Mouse (Mus musculus) stomach, embryonic 16.5 days (tissue): ENCODE results near the gene Olfr1329. TPM values are rescaled to one million over a fixed set of nuclear protein-coding genes. Genes with fewer than 3 reads are reported as not detected.
"Not testable (repeated sequence)": the region's sequence is repeated elsewhere in the genome, so short reads cannot be mapped to it uniquely, and the experiment has no call there.

ENCODE experiments used
- ATAC-seq: fragments of 200-750 bp; cut with Nextera tagmentation; 2 replicates; pipeline ENCODE4 v1.8.0; 2017; ENCODE audit warnings: moderate number of reproducible peaks, moderate TSS enrichment; ENCODE audit not compliant: insufficient read depth, low FRiP score
- H3K27ac ChIP-seq: fragments of 300-500 bp; sonication (generic); 2 replicates; pipeline ENCODE4 v1.5.1; 2014; ENCODE audit warnings: low read length
- H3K27me3 ChIP-seq: fragments of 300-500 bp; sonication (generic); 2 replicates; pipeline ENCODE4 v1.6.1; 2014; ENCODE audit warnings: low read length, control low read depth, mixed read lengths; ENCODE audit not compliant: control insufficient read depth, insufficient read depth
- H3K36me3 ChIP-seq: fragments of 300-500 bp; sonication (generic); 2 replicates; pipeline ENCODE4 v1.6.1; 2014; ENCODE audit warnings: low read length; ENCODE audit not compliant: control insufficient read depth, insufficient read depth
- H3K4me1 ChIP-seq: fragments of 300-500 bp; sonication (generic); 2 replicates; pipeline ENCODE4 v1.6.1; 2014; ENCODE audit warnings: low read length, control low read depth, mixed read lengths; ENCODE audit not compliant: control insufficient read depth, insufficient read depth
- H3K4me2 ChIP-seq: fragments of 300-500 bp; sonication (generic); 2 replicates; pipeline ENCODE4 v1.6.1; 2014; ENCODE audit warnings: low read depth, low read length, mixed read lengths
- H3K4me3 ChIP-seq: fragments of 300-500 bp; sonication (generic); replicated peaks from 2 replicates; pipeline ENCODE4 v1.5.1; 2014; ENCODE audit warnings: mild to moderate bottlenecking, low read length
- H3K9ac ChIP-seq: fragments of 300-500 bp; sonication (generic); 2 replicates; pipeline ENCODE4 v1.6.1; 2014; ENCODE audit warnings: low read length
- H3K9me3 ChIP-seq: fragments of 300-500 bp; sonication (generic); replicated peaks from 2 replicates; pipeline ENCODE4 v1.6.1; 2016; ENCODE audit warnings: low read length, control low read depth; ENCODE audit not compliant: control insufficient read depth
- WGBS: fragments of 180-500 bp; shearing (Covaris S2); extraction: QIAGEN DNeasy Blood & Tissue Kit; methylation state at CpG from one replicate; pipeline ENCODE4 v1.1.7; 2014; 5-methylcytosine and 5-hydroxymethylcytosine counted together
- polyA plus RNA-seq: library from polyadenylated mRNA; unstranded; fragments of >200 nt; fragmentation: Nextera tagmentation; extraction: Ambion mirVana; gene quantifications from 2 replicates; pipeline ENCODE4 v1.2.1, GENCODE M21; 2015

Gene Olfr1329
- not detected in 2 replicates for polyA plus RNA-seq

DNA sequence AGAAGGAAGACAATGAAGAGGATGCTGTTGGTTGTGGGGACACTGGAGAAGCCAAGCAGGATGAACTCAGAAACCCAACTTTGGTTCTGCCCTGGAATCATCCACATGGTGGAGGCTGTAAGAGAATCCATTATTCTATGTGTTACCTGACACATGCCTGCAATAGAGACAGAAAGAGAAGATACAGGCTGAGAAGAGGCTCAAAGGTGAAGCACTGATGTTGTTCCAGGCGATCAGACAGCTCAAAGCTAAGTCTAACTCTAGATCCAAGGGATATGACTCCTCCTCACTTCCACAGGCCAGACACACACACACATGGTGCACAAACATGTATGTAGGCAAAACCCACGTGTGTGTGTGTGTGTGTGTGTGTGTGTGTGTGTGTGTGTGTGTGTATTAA, at the start of gene Olfr1329:
TSS of gene Olfr1329 (minus strand) at position 101 of the 400 bp plus-strand sequence.
- H3K4me1 ChIP-seq, H3K27ac ChIP-seq, H3K4me3 ChIP-seq, H3K27me3 ChIP-seq, H3K9me3 ChIP-seq, H3K9ac ChIP-seq, ATAC-seq, H3K4me2 ChIP-seq, H3K36me3 ChIP-seq: not testable (repeated sequence)
- WGBS = 46% methylated on average over 2 of the region's 2 CpGs

DNA sequence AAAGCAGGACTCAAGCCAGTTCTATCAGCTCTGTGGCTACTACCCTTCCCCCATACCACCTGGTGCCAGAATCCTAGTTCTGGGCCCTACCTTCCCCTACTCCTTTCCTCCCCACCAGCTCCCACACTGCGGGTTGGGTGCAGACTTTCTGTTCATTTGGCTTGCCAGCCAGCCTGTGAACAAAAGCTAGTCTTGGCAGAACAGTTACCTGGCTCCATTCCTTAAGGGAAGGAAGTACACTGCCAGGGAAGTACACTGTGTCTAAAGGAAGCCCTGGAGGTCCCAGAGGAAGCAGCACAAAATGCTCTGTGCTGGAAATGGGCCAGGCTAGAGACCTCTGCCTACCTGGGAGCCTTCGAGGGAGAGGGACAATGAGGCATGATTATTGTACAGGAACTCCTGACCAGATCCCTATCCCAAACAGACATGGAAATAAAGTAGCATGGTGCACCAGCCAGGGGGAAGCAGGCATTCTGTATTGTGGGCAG, 43.9 kb upstream of the Olfr1329 start, which contains the start of gene Lao1:
TSS of gene Lao1 (plus strand) at position 438 of the 488 bp plus-strand sequence.
- 89% methylated on average over 2 of the region's 2 CpGs for WGBS
- ATAC-seq = no peak

DNA sequence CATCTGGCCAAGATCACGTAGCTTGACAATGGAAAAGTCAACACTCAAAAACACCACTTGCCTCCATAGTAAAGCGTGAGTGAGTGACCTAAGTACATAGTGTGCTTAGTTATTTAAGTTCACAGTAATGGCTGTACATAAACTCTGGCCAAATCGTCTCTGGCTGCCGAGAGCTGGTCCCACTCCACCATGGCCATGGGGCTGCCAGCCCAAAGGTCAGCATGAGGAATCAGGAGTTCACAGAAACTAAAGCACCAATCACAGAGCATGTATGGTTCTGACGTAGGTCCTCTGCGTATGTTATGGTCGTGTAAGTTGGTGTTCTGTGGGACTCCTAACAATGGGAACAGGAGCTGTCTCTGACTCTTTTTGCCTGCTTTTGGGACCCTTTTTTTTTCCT, 41.5 kb upstream of the Olfr1329 start:
- no peak for ATAC-seq

More for the DNA sequence above, 43.9 kb upstream of the Olfr1329 start, which contains the start of gene Lao1:
- no peaks in the 10 kb centered on the region for H3K27me3 ChIP-seq
- H3K27ac ChIP-seq = no peak within 1 kb of the TSS
- H3K4me1 ChIP-seq = no peaks in the 10 kb centered on the region
- H3K4me3 ChIP-seq = no peak within 1 kb of the TSS
- H3K4me2 ChIP-seq = no peak within 1 kb of the TSS
- H3K36me3 ChIP-seq = no peaks in the 10 kb centered on the region
- H3K9me3 ChIP-seq = no peaks in the 10 kb centered on the region
- no peak within 1 kb of the TSS for H3K9ac ChIP-seq

DNA sequence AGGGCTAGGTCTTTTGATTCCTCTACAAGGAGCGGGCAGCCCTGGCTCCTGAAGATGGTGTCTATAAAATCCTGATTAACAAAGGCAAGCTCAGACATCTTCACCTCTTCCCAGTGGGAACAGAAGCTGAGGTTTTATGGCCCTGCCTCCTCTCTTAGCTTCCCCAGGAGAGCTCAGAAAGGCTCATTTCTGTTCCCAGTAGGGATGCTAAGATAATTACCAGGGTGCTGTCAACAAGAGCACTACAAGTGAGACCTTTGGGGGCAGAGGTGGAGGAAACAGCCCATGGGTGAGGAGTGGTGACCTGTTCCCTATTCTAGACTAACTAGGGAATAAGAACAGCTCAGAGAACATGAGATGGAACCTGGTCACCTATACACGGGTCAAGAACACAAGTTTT, 21.2 kb upstream of the Olfr1329 start, which contains the start of gene Olfr1328:
TSS of gene Olfr1328 (minus strand) at position 101 of the 400 bp plus-strand sequence.
- Histone ChIP-seq H3K27ac (no peak within 1 kb of the TSS), H3K27me3 (no peaks in the 10 kb centered on the region), H3K9ac (no peak within 1 kb of the TSS), H3K4me2 (no peak within 1 kb of the TSS), H3K9me3 (no peaks in the 10 kb centered on the region), H3K4me3 (no peak within 1 kb of the TSS), H3K36me3 (no peaks in the 10 kb centered on the region), H3K4me1 (no peaks in the 10 kb centered on the region)
- WGBS = 72% methylated on average over 2 of the region's 2 CpGs
- ATAC-seq = no peak

More for the DNA sequence above, 41.5 kb upstream of the Olfr1329 start:
- H3K36me3 ChIP-seq = no peaks in the 10 kb centered on the region
- no peaks in the 10 kb centered on the region for H3K27me3 ChIP-seq
- H3K4me3 ChIP-seq = no peak overlapping the region
- no peaks in the 10 kb centered on the region for H3K4me1 ChIP-seq
- H3K9ac ChIP-seq = no peak overlapping the region
- H3K9me3 ChIP-seq = no peaks in the 10 kb centered on the region
- H3K4me2 ChIP-seq = no peak overlapping the region
- 74% methylated on average over 7 of the region's 7 CpGs for WGBS
- H3K27ac ChIP-seq = no peak overlapping the region

DNA sequence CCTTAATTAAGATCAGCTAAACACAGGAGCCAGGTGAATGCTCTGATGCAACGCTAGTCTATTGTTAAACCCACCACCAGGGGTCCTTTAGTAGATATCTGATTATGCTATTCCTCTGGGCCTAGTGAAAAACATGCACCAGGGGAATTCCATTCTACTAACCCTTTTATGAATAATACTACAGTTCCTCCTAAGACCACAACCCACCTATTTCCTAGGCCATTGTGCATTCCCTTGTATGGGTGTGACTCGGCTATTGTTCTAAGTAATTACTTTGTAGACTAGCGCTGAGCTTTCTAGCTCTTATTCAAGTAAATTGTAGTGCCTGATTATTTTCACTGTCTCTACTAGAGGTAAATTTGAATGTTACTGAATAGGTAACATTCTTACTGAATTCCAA, 14.1 kb upstream of the Olfr1329 start:
- WGBS = 73% methylated on average over 3 of the region's 3 CpGs
- H3K9me3 ChIP-seq, H3K27ac ChIP-seq, H3K4me2 ChIP-seq, H3K36me3 ChIP-seq, H3K9ac ChIP-seq, H3K27me3 ChIP-seq, H3K4me3 ChIP-seq, ATAC-seq, H3K4me1 ChIP-seq: not testable (repeated sequence)

DNA sequence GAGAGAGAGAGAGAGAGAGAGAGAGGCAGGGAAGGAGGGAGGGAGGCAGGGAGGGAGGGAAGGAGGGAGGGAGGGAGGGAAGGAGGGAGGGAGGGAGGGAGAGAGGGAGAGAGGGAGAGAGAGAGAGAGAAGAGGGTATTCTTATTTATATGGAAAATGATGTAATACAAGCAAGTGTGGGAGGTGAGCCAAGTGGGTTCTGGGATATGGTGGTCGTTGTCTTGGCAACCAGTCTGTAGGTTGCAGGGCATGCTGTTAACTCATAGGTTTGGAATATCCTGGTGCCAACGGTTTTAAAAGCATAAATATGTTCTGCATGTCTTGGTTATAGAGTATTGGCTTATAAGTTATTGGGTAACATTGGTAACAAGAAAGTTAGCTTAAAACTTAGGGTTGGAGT, 15.3 kb downstream of the Olfr1329 start:
- H3K4me2 ChIP-seq = no peak overlapping the region
- H3K4me3 ChIP-seq = no peak overlapping the region
- WGBS = 63% methylated on average over 2 of the region's 2 CpGs
- no peak overlapping the region for H3K27ac ChIP-seq
- no peak overlapping the region for H3K9ac ChIP-seq
- no peak for ATAC-seq
- H3K36me3 ChIP-seq = no peaks in the 10 kb centered on the region
- H3K27me3 ChIP-seq = no peaks in the 10 kb centered on the region
- H3K4me1 ChIP-seq = no peaks in the 10 kb centered on the region
- no peaks in the 10 kb centered on the region for H3K9me3 ChIP-seq

DNA sequence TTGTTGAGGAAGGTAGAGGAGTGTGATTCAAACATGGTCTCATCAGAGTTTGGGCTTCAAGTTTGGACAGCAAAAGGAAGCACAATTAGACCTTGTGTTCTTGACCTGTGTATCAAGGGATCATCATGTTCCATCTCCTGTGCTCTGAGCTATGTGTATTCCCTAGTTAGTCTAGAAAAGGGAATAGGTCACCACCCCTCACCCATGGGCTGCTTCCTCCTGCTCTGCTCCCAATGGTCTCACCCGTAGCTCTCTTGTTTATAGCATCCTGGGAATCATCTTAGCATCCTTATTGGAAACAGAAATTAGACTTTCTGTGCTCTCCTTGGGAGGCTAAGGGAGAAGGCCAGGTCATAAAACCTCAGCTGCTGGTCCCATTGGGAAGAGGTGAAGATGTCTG, 29.0 kb downstream of the Olfr1329 start, which contains the start of gene Olfr1330:
TSS of gene Olfr1330 (plus strand) at position 301 of the 400 bp plus-strand sequence.
- H3K9ac ChIP-seq = no peak within 1 kb of the TSS
- no peak within 1 kb of the TSS for H3K4me2 ChIP-seq
- H3K4me3 ChIP-seq = no peak within 1 kb of the TSS
- 70% methylated on average over 1 of the region's 1 CpGs for WGBS
- no peak within 1 kb of the TSS for H3K27ac ChIP-seq
- H3K9me3 ChIP-seq = no peaks in the 10 kb centered on the region
- no peaks in the 10 kb centered on the region for H3K27me3 ChIP-seq
- no peaks in the 10 kb centered on the region for H3K36me3 ChIP-seq
- no peak for ATAC-seq
- H3K4me1 ChIP-seq = no peaks in the 10 kb centered on the region

DNA sequence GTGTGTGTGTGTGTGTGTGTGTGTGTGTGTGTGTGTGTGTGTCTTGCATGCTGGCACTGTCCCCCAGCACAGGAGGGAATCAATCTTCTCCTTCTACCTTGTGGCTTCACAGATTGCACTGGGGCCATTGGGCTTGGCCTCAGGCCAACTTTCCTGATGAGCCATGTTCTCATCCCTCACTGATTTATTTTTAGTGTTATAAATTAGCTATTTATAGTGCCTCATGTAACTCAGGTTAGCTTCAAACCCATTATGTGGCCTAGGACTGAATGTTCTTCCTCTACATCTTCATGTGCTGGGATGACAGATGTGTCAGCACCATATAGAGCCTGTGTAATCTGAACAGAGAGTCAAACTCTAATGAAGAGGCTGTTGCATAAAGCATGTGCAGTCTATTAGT, 49.7 kb downstream of the Olfr1329 start:
- Histone ChIP-seq H3K4me2 (no peak overlapping the region), H3K36me3 (no peaks in the 10 kb centered on the region), H3K9me3 (no peaks in the 10 kb centered on the region), H3K9ac (no peak overlapping the region), H3K27ac (no peak overlapping the region), H3K4me1 (no peaks in the 10 kb centered on the region), H3K27me3 (no peaks in the 10 kb centered on the region), H3K4me3 (no peak overlapping the region)
- no peak for ATAC-seq
